Mouse (Mus musculus): Measurements from ENCODE around the gene Chml.

- TF ChIP-seq POLR2A (IDR thresholded peaks at IDR 0.05; ENCODE audit: borderline replicate concordance, low read depth, low read length) = no peak
- TF ChIP-seq CTCF (IDR thresholded peaks at IDR 0.05; ENCODE audit: low read depth, low read length) = no peak
Measured at GRCm38 (mm10) chr1:175680995-175681394, 11.7 kb downstream of the Chml start.

Data from bone marrow macrophage, adult 2 months (primary cell).